Mouse (Mus musculus): Measurements from ENCODE around the gene Olfr672. TPM values are rescaled to one million over a fixed set of nuclear protein-coding genes. Genes with fewer than 3 reads are reported as not detected.

Gene Olfr672
- polyA plus RNA-seq (2015; fragmentation: Nextera tagmentation; extraction: Ambion mirVana), result not detected in 2 replicates

GRCm38 (mm10) chr7:105001929-105002328, at the start of gene Olfr672:
Olfr672 (minus strand) TSS chr7:105002029.

GRCm38 (mm10) chr7:105032398-105032797, 30.6 kb upstream of the Olfr672 start, which contains the start of gene Olfr676:
Olfr676 (plus strand) TSS chr7:105032698.

GRCm38 (mm10) chr7:105028360-105028759, 26.5 kb upstream of the Olfr672 start, which contains the start of gene Olfr675:
Olfr675 (minus strand) TSS chr7:105028460.

GRCm38 (mm10) chr7:104979026-104979425, 22.8 kb downstream of the Olfr672 start, which contains the start of gene Olfr671:
Olfr671 (minus strand) TSS chr7:104979126.

GRCm38 (mm10) chr7:104962520-104962919, 39.3 kb downstream of the Olfr672 start, which contains the start of gene Olfr670:
Olfr670 (minus strand) TSS chr7:104962620.

Other genes starting within 250 kb of the Olfr672 start
- not detected in 2 replicates for gene Usp17le, start 224.6 kb downstream of the Olfr672 start, polyA plus RNA-seq (2015; fragmentation: Nextera tagmentation; extraction: Ambion mirVana)
- gene Usp17lb, start 159.4 kb downstream of the Olfr672 start, polyA plus RNA-seq (2015; fragmentation: Nextera tagmentation; extraction: Ambion mirVana), result not detected in 2 replicates
- not detected in 2 replicates for gene Usp17la, start 145.0 kb downstream of the Olfr672 start, polyA plus RNA-seq (2015; fragmentation: Nextera tagmentation; extraction: Ambion mirVana)
- not detected in 2 replicates for gene Olfr665, start 124.0 kb downstream of the Olfr672 start, polyA plus RNA-seq (2015; fragmentation: Nextera tagmentation; extraction: Ambion mirVana)
- not detected in 2 replicates for gene Olfr666, start 106.1 kb downstream of the Olfr672 start, polyA plus RNA-seq (2015; fragmentation: Nextera tagmentation; extraction: Ambion mirVana)
- not detected in 2 replicates for gene Olfr667, start 80.5 kb downstream of the Olfr672 start, polyA plus RNA-seq (2015; fragmentation: Nextera tagmentation; extraction: Ambion mirVana)
- not detected in 2 replicates for gene Olfr668, start 74.0 kb downstream of the Olfr672 start, polyA plus RNA-seq (2015; fragmentation: Nextera tagmentation; extraction: Ambion mirVana)
- gene Olfr669, start 67.8 kb downstream of the Olfr672 start, polyA plus RNA-seq (2015; fragmentation: Nextera tagmentation; extraction: Ambion mirVana), result not detected in 2 replicates
- gene Olfr670, start 39.4 kb downstream of the Olfr672 start, polyA plus RNA-seq (2015; fragmentation: Nextera tagmentation; extraction: Ambion mirVana), result not detected in 2 replicates
- not detected in 2 replicates for gene Olfr671, start 22.9 kb downstream of the Olfr672 start, polyA plus RNA-seq (2015; fragmentation: Nextera tagmentation; extraction: Ambion mirVana)
- gene Olfr675, start 26.4 kb upstream of the Olfr672 start, polyA plus RNA-seq (2015; fragmentation: Nextera tagmentation; extraction: Ambion mirVana), result not detected in 2 replicates
- not detected in 2 replicates for gene Olfr676, start 30.7 kb upstream of the Olfr672 start, polyA plus RNA-seq (2015; fragmentation: Nextera tagmentation; extraction: Ambion mirVana)
- not detected in 2 replicates for gene Olfr677, start 49.3 kb upstream of the Olfr672 start, polyA plus RNA-seq (2015; fragmentation: Nextera tagmentation; extraction: Ambion mirVana)
- not detected in 2 replicates for gene Olfr678, start 62.4 kb upstream of the Olfr672 start, polyA plus RNA-seq (2015; fragmentation: Nextera tagmentation; extraction: Ambion mirVana)
- gene Olfr679, start 79.2 kb upstream of the Olfr672 start, polyA plus RNA-seq (2015; fragmentation: Nextera tagmentation; extraction: Ambion mirVana), result not detected in 2 replicates
- not detected in 2 replicates for gene Olfr680-ps1, start 90.8 kb upstream of the Olfr672 start, polyA plus RNA-seq (2015; fragmentation: Nextera tagmentation; extraction: Ambion mirVana)
- not detected in 2 replicates for gene Olfr681, start 114.8 kb upstream of the Olfr672 start, polyA plus RNA-seq (2015; fragmentation: Nextera tagmentation; extraction: Ambion mirVana)
- gene Olfr683, start 145.0 kb upstream of the Olfr672 start, polyA plus RNA-seq (2015; fragmentation: Nextera tagmentation; extraction: Ambion mirVana), result not detected in 2 replicates
- gene Olfr684, start 161.6 kb upstream of the Olfr672 start, polyA plus RNA-seq (2015; fragmentation: Nextera tagmentation; extraction: Ambion mirVana), result not detected in 2 replicates
- gene Olfr685, start 184.0 kb upstream of the Olfr672 start, polyA plus RNA-seq (2015; fragmentation: Nextera tagmentation; extraction: Ambion mirVana), result not detected in 2 replicates
- gene Olfr686, start 205.5 kb upstream of the Olfr672 start, polyA plus RNA-seq (2015; fragmentation: Nextera tagmentation; extraction: Ambion mirVana), result not detected in 2 replicates